Mouse (Mus musculus) bone marrow macrophage, adult 2 months (primary cell): ENCODE results near the gene Sox15.

ENCODE experiments used
- CTCF ChIP-seq: IDR thresholded peaks from 2 replicates; pipeline ENCODE4 v1.5.1; 2012; ENCODE audit warnings: low read depth, mild to moderate bottlenecking, low read length, moderate library complexity
- POLR2A ChIP-seq: IDR thresholded peaks from 2 replicates; pipeline ENCODE4 v1.6.1; 2012; ENCODE audit warnings: mild to moderate bottlenecking, low read depth, low read length, borderline replicate concordance

DNA sequence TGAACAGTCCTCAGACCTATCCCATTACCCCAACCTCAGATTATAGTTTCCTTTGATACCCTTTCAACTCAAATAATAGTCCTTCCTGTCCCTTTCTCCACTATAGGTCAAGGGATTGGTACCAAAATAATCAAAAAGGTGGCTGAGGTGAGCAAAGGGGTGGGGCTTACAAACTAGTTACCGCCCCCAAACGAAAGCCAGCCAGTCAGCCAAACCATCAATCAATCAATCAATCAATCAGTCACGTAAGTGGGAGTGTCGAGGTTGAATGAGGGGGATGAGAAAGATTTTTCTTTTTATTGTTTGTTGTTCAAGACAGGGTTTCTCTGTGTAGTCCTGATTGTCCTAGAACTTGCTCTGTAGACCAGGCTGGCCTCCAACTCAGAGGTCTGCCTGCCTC, 32.1 kb upstream of the Sox15 start:
- no peak for TF ChIP-seq POLR2A
- no peak for TF ChIP-seq CTCF
